30 mouse cellular contexts compared by ENCODE assay signal in the genomic region with DNA sequence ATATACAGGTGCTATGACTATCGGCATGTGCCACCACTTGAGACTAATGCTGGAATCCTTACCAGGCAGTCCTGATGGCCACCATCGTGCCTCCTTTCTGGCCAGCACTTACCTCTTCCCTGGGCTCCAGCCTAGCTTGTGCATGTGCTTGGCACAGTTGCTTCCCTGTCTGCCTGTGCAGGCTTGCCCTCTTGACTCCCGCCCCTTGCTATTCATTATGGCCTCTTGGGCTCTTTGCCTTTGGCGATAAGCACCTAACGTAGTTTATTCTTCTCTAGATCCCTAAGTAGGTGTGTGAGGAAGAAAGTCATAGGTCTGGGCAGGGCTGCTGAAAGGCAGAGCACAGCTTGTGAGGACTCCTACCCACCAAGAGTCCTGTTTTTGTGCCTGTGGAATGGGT.
DNase-seq lines count a peak whose midpoint lies in the region; ATAC-seq and TF ChIP-seq lines count a peak whose summit lies in the region.
"Had no signal": no experiment of that assay in that cellular context is flagged by ENCODE, and none has a peak within 500 bp of the region (broad histone marks: within the 10 kb centered on the region; RNA-seq: fewer than 3 reads in every experiment).

No protein-coding gene starts in this region.

- ATAC-seq in lung, postnatal 0 days = no peak
- peak; percentile 70 for ATAC-seq in stomach, postnatal 0 days (ENCODE audit: low FRiP score, low TSS enrichment)
- ATAC-seq: activated CD4-positive, CD25-positive, alpha-beta regulatory T cell, adult 4 months; forebrain, embryonic 13.5 days; forebrain, embryonic 16.5 days; hindbrain, embryonic 16.5 days; intestine, embryonic 15.5 days had no signal

- peak overlapping the region; percentile 81; the same call in 1 of the 2 replicates for H3K27ac ChIP-seq in gastrocnemius, adult 2 months
- H3K27ac ChIP-seq in lung, postnatal 0 days (ENCODE audit: low read length) = no peak overlapping the region
- H3K27ac ChIP-seq in stomach, postnatal 0 days (replicated peaks) = no peak overlapping the region
- H3K27ac ChIP-seq: embryonic facial prominence, embryonic 10.5 days; embryonic facial prominence, embryonic 13.5 days; forebrain, embryonic 10.5 days; forebrain, embryonic 13.5 days; hindbrain, embryonic 10.5 days; hindbrain, embryonic 13.5 days; intestine, embryonic 15.5 days had no signal

- no peak for TF ChIP-seq CTCF in gastrocnemius, adult 2 months (IDR thresholded peaks at IDR 0.05)
- TF ChIP-seq CTCF in lung, postnatal 0 days (IDR thresholded peaks at IDR 0.05) = no peak
- TF ChIP-seq CTCF in stomach, postnatal 0 days (IDR thresholded peaks at IDR 0.05; ENCODE audit: low read depth) = no peak

- H3K27me3 ChIP-seq in lung, postnatal 0 days (replicated peaks; ENCODE audit: insufficient read depth, low read length) = no peaks in the 10 kb centered on the region
- no peaks in the 10 kb centered on the region for H3K27me3 ChIP-seq in stomach, postnatal 0 days (ENCODE audit: control insufficient read depth, insufficient read depth, low read length)
- H3K27me3 ChIP-seq: embryonic facial prominence, embryonic 13.5 days; forebrain, embryonic 13.5 days; heart, embryonic 12.5 days; heart, embryonic 15.5 days; hindbrain, embryonic 13.5 days; intestine, embryonic 15.5 days had no signal

- no peaks in the 10 kb centered on the region for H3K9me3 ChIP-seq in lung, postnatal 0 days (ENCODE audit: low read length)
- H3K9me3 ChIP-seq in stomach, postnatal 0 days (ENCODE audit: control insufficient read depth, low read length) = no peaks in the 10 kb centered on the region
- H3K9me3 ChIP-seq: embryonic facial prominence, embryonic 10.5 days; embryonic facial prominence, embryonic 13.5 days; forebrain, embryonic 10.5 days; forebrain, embryonic 13.5 days; heart, embryonic 12.5 days; heart, embryonic 15.5 days; hindbrain, embryonic 10.5 days; hindbrain, embryonic 13.5 days; intestine, embryonic 15.5 days had no signal

- H3K9ac ChIP-seq in lung, postnatal 0 days (replicated peaks; ENCODE audit: low read depth) = no peak overlapping the region
- H3K9ac ChIP-seq in stomach, postnatal 0 days (ENCODE audit: low read length) = no peak overlapping the region
- H3K9ac ChIP-seq: embryonic facial prominence, embryonic 13.5 days; forebrain, embryonic 13.5 days; heart, embryonic 12.5 days; heart, embryonic 15.5 days; hindbrain, embryonic 13.5 days; intestine, embryonic 15.5 days had no signal

- H3K36me3 ChIP-seq in lung, postnatal 0 days (ENCODE audit: insufficient read depth, low read length) = no peaks in the 10 kb centered on the region
- no peaks in the 10 kb centered on the region for H3K36me3 ChIP-seq in stomach, postnatal 0 days (ENCODE audit: control insufficient read depth, insufficient read depth, low read length)
- H3K36me3 ChIP-seq: embryonic facial prominence, embryonic 10.5 days; embryonic facial prominence, embryonic 13.5 days; forebrain, embryonic 10.5 days; heart, embryonic 12.5 days; heart, embryonic 15.5 days; hindbrain, embryonic 10.5 days; hindbrain, embryonic 13.5 days; intestine, embryonic 15.5 days had no signal

- no peak overlapping the region for H3K4me2 ChIP-seq in lung, postnatal 0 days (replicated peaks; ENCODE audit: low read depth, low read length)
- no peak overlapping the region for H3K4me2 ChIP-seq in stomach, postnatal 0 days (replicated peaks; ENCODE audit: low read depth)
- H3K4me2 ChIP-seq: embryonic facial prominence, embryonic 13.5 days; forebrain, embryonic 13.5 days; heart, embryonic 12.5 days; heart, embryonic 15.5 days; hindbrain, embryonic 13.5 days; intestine, embryonic 15.5 days had no signal

- DNase-seq in gastrocnemius, adult 2 months = no peak
- DNase-seq in gastrocnemius, adult 18-20 months (ENCODE audit: low spot score) = no peak
- peak; percentile 17 for DNase-seq in lung, postnatal 0 days (ENCODE audit: low spot score)
- no peak for DNase-seq in lung, postnatal 36 days
- peak; percentile 60 for DNase-seq in stomach, postnatal 0 days (ENCODE audit: low spot score)
- no peak for DNase-seq in c-Kit-positive CD71-positive TER-119-positive erythroid progenitor cells, embryonic 14.5 days (ENCODE audit: low spot score)
- DNase-seq: adrenal gland, postnatal 10 days; adrenal gland, postnatal 36 days; cerebellum, adult 11-12 months; cerebellum, adult 8-10 months; cerebellum, postnatal 10 days; cerebellum, postnatal 36 days; embryo, embryonic 11 days; gastrocnemius, postnatal 10 days; gastrocnemius, postnatal 36 days; heart, postnatal 10 days; heart, postnatal 36 days had no signal

- H3K4me3 ChIP-seq in gastrocnemius, adult 2 months = no peak overlapping the region
- H3K4me3 ChIP-seq in lung, postnatal 0 days (ENCODE audit: low read depth, low read length) = no peak overlapping the region
- no peak overlapping the region for H3K4me3 ChIP-seq in stomach, postnatal 0 days (ENCODE audit: low read depth, low read length)
- H3K4me3 ChIP-seq: embryonic facial prominence, embryonic 10.5 days; embryonic facial prominence, embryonic 13.5 days; erythroblast, embryonic 14.5 days; forebrain, embryonic 10.5 days; forebrain, embryonic 13.5 days; heart, embryonic 12.5 days; heart, embryonic 15.5 days; hindbrain, embryonic 10.5 days; hindbrain, embryonic 13.5 days; intestine, embryonic 15.5 days had no signal

- intact Hi-C loops in gastrocnemius, adult 2 months (cut with DNase I) = no loop called here

- no peak for TF ChIP-seq EP300 in lung, postnatal 0 days (IDR thresholded peaks at IDR 0.05)
- no peak for TF ChIP-seq EP300 in stomach, postnatal 0 days (optimal IDR thresholded peaks at IDR 0.05)

- WGBS in lung, postnatal 0 days = 56% methylated on average over 5 of the region's 5 CpGs
- 58% methylated on average over 5 of the region's 5 CpGs for WGBS in stomach, postnatal 0 days

- H3K4me1 ChIP-seq in lung, postnatal 0 days (ENCODE audit: insufficient read depth, low read depth, low read length) = no peaks in the 10 kb centered on the region
- H3K4me1 ChIP-seq in stomach, postnatal 0 days (replicated peaks; ENCODE audit: control insufficient read depth, insufficient read depth) = 0 out of 2 replicates have a peak, but pooled peaks cover 3% of the 10 kb centered on the region
- H3K4me1 ChIP-seq: intestine, embryonic 15.5 days had no signal

Comparison
In these comparisons a context has a peak if more than half of its experiments do, and no peak if none do; other contexts are left out.
1. DNase-seq: peak in lung, postnatal 0 days (single experiment) and stomach, postnatal 0 days (single experiment); none in gastrocnemius, adult 2 months (single experiment), gastrocnemius, adult 18-20 months (single experiment), lung, postnatal 36 days (single experiment) and c-Kit-positive CD71-positive TER-119-positive erythroid progenitor cells, embryonic 14.5 days (single experiment).